Mouse (Mus musculus) kidney, embryonic 15.5 days (tissue): Measurements from ENCODE around the gene Syt8. TPM values are rescaled to one million over a fixed set of nuclear protein-coding genes. Genes with fewer than 3 reads are reported as not detected.
A peak's percentile ranks its signal among the peaks of the same experiment; 100 is the strongest.

Experiments used
- ATAC-seq: fragments of 200-750 bp; cut with Nextera tagmentation; replicated peaks from 2 replicates; pipeline ENCODE4 v1.8.0; 2017; ENCODE audit warnings: moderate TSS enrichment; ENCODE audit not compliant: low FRiP score
- H3K27ac ChIP-seq: fragments of 300-500 bp; sonication (generic); 2 replicates; pipeline ENCODE4 v1.5.1; 2015; ENCODE audit warnings: mild to moderate bottlenecking, inconsistent platforms
- H3K27me3 ChIP-seq: fragments of 300-500 bp; sonication (generic); 2 replicates; pipeline ENCODE4 v1.6.1; 2015; ENCODE audit warnings: inconsistent platforms
- H3K36me3 ChIP-seq: fragments of 300-500 bp; sonication (generic); 2 replicates; pipeline ENCODE4 v1.6.1; 2015; ENCODE audit warnings: inconsistent platforms
- H3K4me1 ChIP-seq: fragments of 300-500 bp; sonication (generic); 2 replicates; pipeline ENCODE4 v1.6.1; 2015; ENCODE audit warnings: inconsistent platforms
- H3K4me2 ChIP-seq: fragments of 300-500 bp; sonication (generic); 2 replicates; pipeline ENCODE4 v1.6.1; 2015; ENCODE audit warnings: moderate library complexity, mild to moderate bottlenecking, inconsistent platforms
- H3K4me3 ChIP-seq: fragments of 300-500 bp; sonication (generic); replicated peaks from 2 replicates; pipeline ENCODE4 v1.5.1; 2015; ENCODE audit warnings: mild to moderate bottlenecking, inconsistent platforms
- H3K9ac ChIP-seq: fragments of 300-500 bp; sonication (generic); 2 replicates; pipeline ENCODE4 v1.6.1; 2015; ENCODE audit warnings: mild to moderate bottlenecking, inconsistent platforms
- H3K9me3 ChIP-seq: fragments of 300-500 bp; sonication (generic); replicated peaks from 2 replicates; pipeline ENCODE4 v1.6.1; 2016; ENCODE audit warnings: inconsistent platforms
- WGBS: fragments of 180-500 bp; shearing (Covaris S2); methylation state at CpG from one replicate; pipeline ENCODE4 v1.1.7; 2015; ENCODE audit warnings: mixed read lengths; 5-methylcytosine and 5-hydroxymethylcytosine counted together
- polyA plus RNA-seq: library from polyadenylated mRNA; unstranded; fragments of >200 nt; fragmentation: Nextera tagmentation; extraction: Ambion mirVana; gene quantifications from 2 replicates; pipeline ENCODE4 v1.2.1, GENCODE M21; 2015

The Syt8 gene
- polyA plus RNA-seq, 1 experiment from 2014 or later, result 0.62 TPM

DNA sequence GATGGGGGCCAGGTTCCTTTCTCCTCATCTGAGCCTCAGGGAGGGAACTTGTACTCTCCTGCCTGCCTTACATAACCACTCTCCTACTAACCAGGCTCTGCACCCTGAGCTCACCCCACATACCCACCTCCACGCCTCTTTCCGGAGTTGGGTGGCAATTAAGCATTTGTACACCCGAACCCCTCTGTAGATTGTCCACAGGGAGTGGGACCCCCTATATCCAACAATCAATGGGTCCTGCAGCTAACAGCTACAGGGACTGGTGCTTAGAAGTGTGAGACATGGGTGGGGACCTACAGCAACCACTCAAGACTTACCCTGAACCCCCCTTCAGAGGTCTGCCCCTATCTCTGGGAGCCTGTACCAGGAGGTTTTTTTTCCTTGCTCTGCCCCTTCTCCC, 46.0 kb downstream of the Syt8 start:
- 88% methylated on average over 3 of the region's 3 CpGs for WGBS
- H3K27ac ChIP-seq, result peak overlapping the region; percentile 97
- H3K4me2 ChIP-seq, result no peak overlapping the region
- H3K9ac ChIP-seq, result 0 out of 2 replicates have a peak overlapping the region, but pooled peaks have one; percentile 56
- no peaks in the 10 kb centered on the region for H3K9me3 ChIP-seq
- peaks cover 86% of the 10 kb centered on the region for H3K4me1 ChIP-seq
- peaks cover 20% of the 10 kb centered on the region for H3K36me3 ChIP-seq
- ATAC-seq, result no peak
- no peaks in the 10 kb centered on the region for H3K27me3 ChIP-seq
- no peak overlapping the region for H3K4me3 ChIP-seq

DNA sequence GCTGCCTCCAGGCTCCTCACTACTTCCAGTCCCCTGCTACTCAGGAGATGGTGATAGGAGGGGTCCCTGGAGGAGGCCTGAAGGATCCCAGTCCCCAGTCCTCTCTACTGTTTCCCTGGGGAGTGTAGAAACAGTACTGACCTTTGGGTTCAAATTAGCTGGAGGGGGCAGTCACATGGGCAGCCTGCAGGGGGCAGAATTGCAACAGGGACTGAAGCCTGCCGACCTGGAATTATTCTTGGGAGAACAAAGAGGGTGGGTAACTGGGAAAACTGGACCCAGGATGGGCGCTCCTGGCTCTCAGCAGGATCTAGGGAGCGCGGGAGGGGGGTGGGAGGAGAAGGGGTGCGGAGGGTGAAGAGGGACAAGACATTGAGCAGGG, 46.5 kb downstream of the Syt8 start:
- H3K27me3 ChIP-seq, result no peaks in the 10 kb centered on the region
- H3K36me3 ChIP-seq, result peaks cover 25% of the 10 kb centered on the region
- ATAC-seq, result peak; percentile 4; the same call in 1 of the 2 replicates
- peaks cover 81% of the 10 kb centered on the region for H3K4me1 ChIP-seq
- peak overlapping the region; percentile 28 for H3K4me3 ChIP-seq
- peak overlapping the region; percentile 56 for H3K9ac ChIP-seq
- WGBS, result 7% methylated on average over 5 of the region's 5 CpGs
- H3K27ac ChIP-seq, result peak overlapping the region; percentile 97
- peak overlapping the region; percentile 59 for H3K4me2 ChIP-seq
- no peaks in the 10 kb centered on the region for H3K9me3 ChIP-seq

DNA sequence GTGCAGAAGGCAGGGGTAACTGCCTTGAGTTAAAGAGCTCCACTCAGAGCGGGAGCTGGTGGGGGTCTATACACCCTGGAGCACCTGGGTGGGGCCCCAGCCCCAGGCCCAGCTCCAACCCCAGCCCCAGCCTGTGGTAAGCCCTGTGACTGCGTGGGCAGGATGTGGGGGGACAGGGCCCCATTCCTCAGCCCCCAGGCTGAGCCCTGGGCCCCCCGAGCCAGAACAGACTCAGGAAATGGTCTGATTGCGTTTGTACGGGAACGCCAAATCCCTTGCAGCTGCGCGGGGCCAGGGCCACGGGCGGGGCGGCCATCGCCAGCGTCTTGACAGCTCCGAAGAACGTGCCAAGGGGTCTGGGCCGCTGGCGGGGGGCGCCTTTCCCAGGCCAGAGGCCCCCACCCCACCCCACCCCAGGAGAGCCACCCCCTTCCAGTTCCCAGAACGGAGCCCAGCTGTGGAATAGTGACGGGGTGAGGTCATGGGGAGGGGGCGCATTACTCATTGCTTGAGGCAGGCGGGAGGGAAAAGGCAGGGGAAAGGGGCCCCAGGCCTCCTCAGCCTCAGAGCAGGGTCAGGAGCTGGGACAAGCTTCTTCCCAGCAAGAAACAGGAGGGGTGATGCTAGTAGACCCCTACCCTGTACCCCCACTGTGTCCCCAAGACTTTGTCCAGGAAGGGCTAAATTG, 47.1 kb downstream of the Syt8 start:
- Histone ChIP-seq H3K27ac (peak overlapping the region; percentile 97), H3K4me1 (peaks cover 78% of the 10 kb centered on the region), H3K9me3 (no peaks in the 10 kb centered on the region), H3K9ac (peak overlapping the region; percentile 56), H3K27me3 (no peaks in the 10 kb centered on the region), H3K36me3 (peaks cover 30% of the 10 kb centered on the region), H3K4me3 (peak overlapping the region; percentile 28), H3K4me2 (peak overlapping the region; percentile 59)
- WGBS, result 3% methylated on average over 22 of the region's 22 CpGs
- ATAC-seq, result peak; percentile 65

DNA sequence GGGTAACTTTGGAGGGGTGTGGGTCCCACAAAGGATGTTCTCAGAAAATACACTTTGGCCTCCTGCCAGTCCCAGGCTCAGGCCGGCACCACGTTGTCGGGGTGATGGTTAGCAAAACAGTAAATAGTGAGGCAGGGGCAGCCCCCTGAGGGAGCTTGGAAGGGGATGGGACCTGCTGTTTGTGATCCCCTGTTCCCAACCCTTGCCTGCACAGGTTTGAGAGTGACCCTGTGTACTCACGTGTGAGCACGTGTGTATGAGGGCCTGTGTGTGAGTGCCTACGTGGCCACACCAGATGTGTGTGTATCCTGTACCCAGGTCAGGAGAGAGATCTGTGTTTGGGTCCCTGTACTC, 47.6 kb downstream of the Syt8 start:
- WGBS, result 30% methylated on average over 6 of the region's 6 CpGs
- Histone ChIP-seq H3K4me3 (peak overlapping the region; percentile 28; the same call in 1 of the 2 replicates), H3K9me3 (no peaks in the 10 kb centered on the region), H3K27ac (peak overlapping the region; percentile 97), H3K27me3 (no peaks in the 10 kb centered on the region), H3K4me1 (peaks cover 78% of the 10 kb centered on the region), H3K9ac (0 out of 2 replicates have a peak overlapping the region, but pooled peaks have one; percentile 56), H3K36me3 (peaks cover 34% of the 10 kb centered on the region), H3K4me2 (peak overlapping the region; percentile 59)
- ATAC-seq, result peak; percentile 4; the same call in 1 of the 2 replicates

DNA sequence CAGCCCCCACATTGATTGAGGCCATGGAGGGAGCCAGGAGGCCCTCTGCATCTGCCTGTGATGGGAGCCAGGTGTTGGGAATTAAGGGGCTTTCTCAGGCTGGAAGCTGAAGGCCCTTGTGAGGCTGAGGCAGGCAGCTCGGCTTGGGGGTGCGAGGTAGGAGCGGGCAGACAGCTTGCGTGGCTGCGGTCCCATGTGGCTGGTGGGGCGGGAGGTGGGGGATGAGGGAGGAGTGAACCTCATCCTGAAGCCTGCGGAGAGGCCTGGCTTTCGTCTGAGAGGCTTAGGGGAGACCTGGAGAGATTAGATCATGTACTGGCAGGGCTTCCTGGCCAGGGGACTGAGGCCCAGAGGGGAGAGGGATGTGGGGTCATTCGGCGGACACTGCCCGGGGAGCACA, 48.5 kb downstream of the Syt8 start:
- no peaks in the 10 kb centered on the region for H3K27me3 ChIP-seq
- no peaks in the 10 kb centered on the region for H3K9me3 ChIP-seq
- no peak overlapping the region for H3K4me2 ChIP-seq
- peak overlapping the region; percentile 97 for H3K27ac ChIP-seq
- H3K36me3 ChIP-seq, result peaks cover 39% of the 10 kb centered on the region
- H3K4me3 ChIP-seq, result no peak overlapping the region
- 0 out of 2 replicates have a peak overlapping the region, but pooled peaks have one; percentile 2 for H3K9ac ChIP-seq
- ATAC-seq, result peak; percentile 7; the same call in 1 of the 2 replicates
- WGBS, result 34% methylated on average over 11 of the region's 11 CpGs
- peaks cover 77% of the 10 kb centered on the region for H3K4me1 ChIP-seq

DNA sequence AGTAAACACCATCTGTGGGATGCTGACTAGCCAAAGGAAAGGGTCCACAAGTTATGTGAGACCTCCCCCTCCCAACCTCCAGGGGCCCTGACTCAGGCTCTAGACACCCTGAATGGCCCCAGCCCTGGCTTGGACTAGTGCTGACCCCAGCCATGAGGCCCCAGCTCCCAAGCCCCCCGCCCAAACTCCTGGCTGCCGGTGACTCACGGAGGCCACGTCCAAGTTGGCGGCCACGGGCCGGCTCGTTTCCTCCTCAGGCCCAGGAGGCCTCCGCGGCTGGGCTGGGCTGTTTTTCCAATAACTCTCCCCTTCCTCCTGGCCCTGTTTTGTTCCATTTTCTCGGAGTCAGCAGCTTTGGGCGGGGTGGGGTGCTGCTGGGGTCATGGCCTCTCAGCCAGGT, 50.1 kb downstream of the Syt8 start:
- no peak overlapping the region for H3K9ac ChIP-seq
- no peaks in the 10 kb centered on the region for H3K9me3 ChIP-seq
- ATAC-seq, result no peak
- H3K27ac ChIP-seq, result peak overlapping the region; percentile 66
- peaks cover 56% of the 10 kb centered on the region for H3K36me3 ChIP-seq
- no peak overlapping the region for H3K4me3 ChIP-seq
- no peaks in the 10 kb centered on the region for H3K27me3 ChIP-seq
- H3K4me1 ChIP-seq, result peaks cover 68% of the 10 kb centered on the region
- 59% methylated on average over 12 of the region's 12 CpGs for WGBS
- no peak overlapping the region for H3K4me2 ChIP-seq

DNA sequence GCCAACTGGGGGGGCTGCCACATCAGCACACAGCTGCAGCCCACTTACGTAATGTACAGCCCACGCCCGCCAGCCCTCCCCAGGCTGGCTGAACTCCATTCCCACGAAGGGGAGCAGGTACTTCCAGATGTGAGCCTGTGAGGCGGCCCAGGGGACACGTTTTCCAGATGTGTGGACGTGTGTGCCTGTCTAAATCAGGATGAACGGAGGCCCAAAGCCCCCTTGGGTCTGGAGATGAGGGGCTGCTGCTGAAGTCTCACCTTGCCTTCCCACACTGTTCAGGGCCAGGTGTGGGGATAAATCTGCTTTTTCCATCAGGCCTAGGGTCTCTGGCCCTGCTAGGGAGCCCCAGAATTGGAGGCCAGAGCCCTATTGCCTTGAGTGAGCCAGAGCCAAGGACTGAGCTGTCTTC, 52.1 kb downstream of the Syt8 start:
- Histone ChIP-seq H3K4me2 (no peak overlapping the region), H3K36me3 (peaks cover 76% of the 10 kb centered on the region), H3K27ac (peak overlapping the region; percentile 66), H3K4me3 (no peak overlapping the region), H3K4me1 (peaks cover 48% of the 10 kb centered on the region), H3K27me3 (no peaks in the 10 kb centered on the region), H3K9ac (no peak overlapping the region), H3K9me3 (no peaks in the 10 kb centered on the region)
- WGBS, result 71% methylated on average over 8 of the region's 8 CpGs
- ATAC-seq, result no peak

DNA sequence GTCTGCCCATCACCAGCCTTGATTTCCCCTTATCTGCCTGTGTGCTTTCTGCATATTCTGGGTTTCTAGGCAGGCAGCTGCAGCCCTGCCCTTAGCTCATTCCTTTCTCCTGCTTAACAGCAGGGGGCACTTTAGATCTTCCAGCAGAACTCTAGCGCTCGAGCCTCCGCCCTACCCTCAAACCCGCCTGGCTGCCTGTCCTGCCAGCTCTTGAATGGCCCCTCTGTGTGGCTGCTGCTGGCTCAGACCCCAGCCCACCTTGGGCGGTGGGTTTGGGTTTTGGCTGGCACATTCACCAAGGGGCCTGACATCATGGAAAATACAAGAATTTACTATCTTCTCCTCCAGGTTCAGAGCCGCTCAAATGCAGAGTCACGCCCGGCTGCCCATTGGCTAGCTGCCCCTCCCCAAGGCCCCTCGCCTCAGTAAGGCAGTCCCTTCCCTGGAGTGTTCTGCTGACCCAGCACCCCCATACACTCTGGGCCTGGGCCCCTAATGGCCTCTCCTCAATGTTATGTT, 52.8 kb downstream of the Syt8 start:
- peaks cover 81% of the 10 kb centered on the region for H3K36me3 ChIP-seq
- ATAC-seq, result peak; percentile 55
- H3K4me1 ChIP-seq, result peaks cover 42% of the 10 kb centered on the region
- 17% methylated on average over 9 of the region's 9 CpGs for WGBS
- H3K4me2 ChIP-seq, result peak overlapping the region; percentile 49
- peak overlapping the region; percentile 66 for H3K27ac ChIP-seq
- no peak overlapping the region for H3K4me3 ChIP-seq
- no peaks in the 10 kb centered on the region for H3K27me3 ChIP-seq
- no peaks in the 10 kb centered on the region for H3K9me3 ChIP-seq
- H3K9ac ChIP-seq, result no peak overlapping the region

DNA sequence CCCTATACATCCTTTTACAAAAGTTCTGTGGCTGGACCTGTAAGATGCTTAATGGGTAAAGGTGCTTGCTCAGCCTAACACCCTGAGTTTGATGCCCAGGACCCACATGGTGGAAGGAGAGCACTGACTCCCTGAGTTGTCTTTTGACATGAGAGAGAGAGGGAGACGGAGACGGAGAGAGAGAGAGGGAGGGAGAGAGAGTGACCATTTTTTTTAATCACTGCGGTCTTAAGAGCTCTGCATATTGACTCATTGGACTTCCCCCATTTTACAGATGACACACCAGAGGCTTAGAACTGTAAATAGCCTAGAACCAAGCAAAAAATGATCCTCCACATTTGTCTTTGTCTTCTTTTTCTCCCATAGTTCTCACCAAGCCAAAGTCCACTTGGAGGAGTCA, 53.4 kb downstream of the Syt8 start:
- Histone ChIP-seq H3K36me3 (peaks cover 88% of the 10 kb centered on the region), H3K27me3 (no peaks in the 10 kb centered on the region), H3K9me3 (no peaks in the 10 kb centered on the region), H3K4me1 (peaks cover 35% of the 10 kb centered on the region), H3K27ac (peak overlapping the region; percentile 66), H3K9ac (no peak overlapping the region), H3K4me3 (no peak overlapping the region), H3K4me2 (no peak overlapping the region)
- WGBS, result 78% methylated on average over 3 of the region's 3 CpGs
- no peak for ATAC-seq

Other genes with a start within 250 kb of the Syt8 start
- not detected in 2 replicates for gene Gm10153, start 244.5 kb upstream of the Syt8 start, polyA plus RNA-seq
- gene Krtap5-3, start 233.5 kb upstream of the Syt8 start, polyA plus RNA-seq, result not detected in 2 replicates
- not detected in 2 replicates for gene Gm7579, start 223.0 kb upstream of the Syt8 start, polyA plus RNA-seq
- gene Krtap5-5, start 204.9 kb upstream of the Syt8 start, polyA plus RNA-seq, result not detected in 2 replicates
- gene Gm40460, start 193.8 kb upstream of the Syt8 start, polyA plus RNA-seq, result not detected in 2 replicates
- not detected in 2 replicates for gene Gm2431, start 176.5 kb upstream of the Syt8 start, polyA plus RNA-seq
- not detected in 2 replicates for gene Gm4559, start 160.5 kb upstream of the Syt8 start, polyA plus RNA-seq
- not detected in 2 replicates for gene Krtap5-1, start 137.7 kb upstream of the Syt8 start, polyA plus RNA-seq
- not detected in 2 replicates for gene Krtap5-4, start 131.3 kb upstream of the Syt8 start, polyA plus RNA-seq
- gene Ifitm10, start 61.1 kb upstream of the Syt8 start, polyA plus RNA-seq, result 1.8 and 2.3 TPM in 2 replicates
- gene Gm49369, start 52.2 kb upstream of the Syt8 start, polyA plus RNA-seq, result 1.2 and 2.5 TPM in 2 replicates
- 294 and 312 TPM in 2 replicates for gene Ctsd, start 46.8 kb upstream of the Syt8 start, polyA plus RNA-seq
- 19.0 and 45.8 TPM in 2 replicates for gene Tnni2, start 7.0 kb downstream of the Syt8 start, polyA plus RNA-seq
- 115 and 139 TPM in 2 replicates for gene Lsp1, start 26.0 kb downstream of the Syt8 start, polyA plus RNA-seq
- 23.5 and 46.2 TPM in 2 replicates for gene Tnnt3, start 64.0 kb downstream of the Syt8 start, polyA plus RNA-seq
- gene Mrpl23, start 97.8 kb downstream of the Syt8 start, polyA plus RNA-seq, result 25.8 and 26.8 TPM in 2 replicates
- gene Igf2, start 232.0 kb downstream of the Syt8 start, polyA plus RNA-seq, result 693 and 696 TPM in 2 replicates
- not detected in 2 replicates for gene Gm49394, start 235.1 kb downstream of the Syt8 start, polyA plus RNA-seq